Mouse (Mus musculus) heart, embryonic 15.5 days (tissue): ENCODE measurements around the gene Pelo. TPM values are rescaled to one million over a fixed set of nuclear protein-coding genes. Genes with fewer than 3 reads are reported as not detected.
A peak's percentile ranks its signal among the peaks of the same experiment; 100 is the strongest.

Source experiments
- ATAC-seq: fragments of 200-750 bp; cut with Nextera tagmentation; replicated peaks from 2 replicates; pipeline ENCODE4 v1.8.0; 2017; ENCODE audit warnings: low read depth, moderate TSS enrichment; ENCODE audit not compliant: insufficient number of reproducible peaks, insufficient read depth, low FRiP score
- H3K27ac ChIP-seq: fragments of 300-500 bp; sonication (generic); 2 replicates; pipeline ENCODE4 v1.5.1; 2015; ENCODE audit warnings: mild to moderate bottlenecking, inconsistent platforms
- H3K27me3 ChIP-seq: fragments of 300-500 bp; sonication (generic); 2 replicates; pipeline ENCODE4 v1.6.1; 2015; ENCODE audit warnings: inconsistent platforms
- H3K36me3 ChIP-seq: fragments of 300-500 bp; sonication (generic); 2 replicates; pipeline ENCODE4 v1.6.1; 2015; ENCODE audit warnings: mild to moderate bottlenecking, inconsistent platforms
- H3K4me1 ChIP-seq: fragments of 300-500 bp; sonication (generic); replicated peaks from 2 replicates; pipeline ENCODE4 v1.6.1; 2015; ENCODE audit warnings: inconsistent platforms
- H3K4me2 ChIP-seq: fragments of 300-500 bp; sonication (generic); 2 replicates; pipeline ENCODE4 v1.6.1; 2015; ENCODE audit warnings: inconsistent platforms, mild to moderate bottlenecking, moderate library complexity
- H3K4me3 ChIP-seq: fragments of 300-500 bp; sonication (generic); 2 replicates; pipeline ENCODE4 v1.5.1; 2015; ENCODE audit warnings: mild to moderate bottlenecking, inconsistent platforms
- H3K9ac ChIP-seq: fragments of 300-500 bp; sonication (generic); 2 replicates; pipeline ENCODE4 v1.6.1; 2015; ENCODE audit warnings: mild to moderate bottlenecking, inconsistent platforms
- H3K9me3 ChIP-seq: fragments of 300-500 bp; sonication (generic); replicated peaks from 2 replicates; pipeline ENCODE4 v1.6.1; 2016; ENCODE audit warnings: inconsistent platforms
- WGBS: fragments of 180-500 bp; shearing (Covaris S2); methylation state at CpG from one replicate; pipeline ENCODE4 v1.1.7; 2015; ENCODE audit warnings: mixed read lengths; 5-methylcytosine and 5-hydroxymethylcytosine counted together
- polyA plus RNA-seq: library from polyadenylated mRNA; unstranded; fragments of >200 nt; fragmentation: Nextera tagmentation; extraction: Ambion mirVana; gene quantifications from 2 replicates; pipeline ENCODE4 v1.2.1, GENCODE M21; 2015

Gene Pelo
- polyA plus RNA-seq, 1 experiment from 2014 or later, result 4.7 TPM

- Histone ChIP-seq H3K9ac (no peak overlapping the region), H3K9me3 (no peaks in the 10 kb centered on the region), H3K27ac (no peak overlapping the region), H3K36me3 (no peaks in the 10 kb centered on the region), H3K4me2 (no peak overlapping the region), H3K27me3 (no peaks in the 10 kb centered on the region), H3K4me1 (no peaks in the 10 kb centered on the region), H3K4me3 (no peak overlapping the region)
- WGBS, result 78% methylated on average over 3 of the region's 3 CpGs
- ATAC-seq, result no peak
Measured at GRCm38 (mm10) chr13:115116930-115117621, 27.1 kb upstream of the Pelo start.

GRCm38 (mm10) chr13:115109628-115110027 lies 19.6 kb upstream of the Pelo start:
- no peak for ATAC-seq
- Histone ChIP-seq H3K9me3 (no peaks in the 10 kb centered on the region), H3K4me2 (no peak overlapping the region), H3K27ac (no peak overlapping the region), H3K36me3 (no peaks in the 10 kb centered on the region), H3K27me3 (no peaks in the 10 kb centered on the region), H3K4me1 (no peaks in the 10 kb centered on the region), H3K4me3 (no peak overlapping the region), H3K9ac (no peak overlapping the region)
- WGBS, result 74% methylated on average over 4 of the region's 4 CpGs

GRCm38 (mm10) chr13:115107436-115107835 lies 17.4 kb upstream of the Pelo start:
- Histone ChIP-seq H3K9ac (no peak overlapping the region), H3K27me3 (no peaks in the 10 kb centered on the region)
- no peak for ATAC-seq

GRCm38 (mm10) chr13:115106183-115106582 lies 16.2 kb upstream of the Pelo start:
- no peak for ATAC-seq
- Histone ChIP-seq H3K27ac (no peak overlapping the region), H3K9ac (no peak overlapping the region), H3K27me3 (no peaks in the 10 kb centered on the region), H3K4me2 (no peak overlapping the region), H3K4me1 (peaks cover 3% of the 10 kb centered on the region; the same call in 1 of the 2 replicates), H3K36me3 (no peaks in the 10 kb centered on the region), H3K9me3 (no peaks in the 10 kb centered on the region), H3K4me3 (no peak overlapping the region)
- 76% methylated on average over 10 of the region's 10 CpGs for WGBS

More at GRCm38 (mm10) chr13:115107436-115107835, 17.4 kb upstream of the Pelo start:
- H3K36me3 ChIP-seq, result no peaks in the 10 kb centered on the region
- 74% methylated on average over 8 of the region's 8 CpGs for WGBS
- H3K4me1 ChIP-seq, result peaks cover 3% of the 10 kb centered on the region; the same call in 1 of the 2 replicates
- no peak overlapping the region for H3K4me2 ChIP-seq
- no peak overlapping the region for H3K27ac ChIP-seq
- H3K4me3 ChIP-seq, result no peak overlapping the region
- H3K9me3 ChIP-seq, result no peaks in the 10 kb centered on the region

- Histone ChIP-seq H3K4me3 (no peak overlapping the region), H3K36me3 (no peaks in the 10 kb centered on the region), H3K27me3 (no peaks in the 10 kb centered on the region), H3K9ac (no peak overlapping the region), H3K27ac (0 out of 2 replicates have a peak overlapping the region, but pooled peaks have one; percentile 49), H3K4me1 (peaks cover 14% of the 10 kb centered on the region), H3K9me3 (no peaks in the 10 kb centered on the region), H3K4me2 (peak overlapping the region; percentile 21; the same call in 1 of the 2 replicates)
- ATAC-seq, result no peak
- WGBS, result 91% methylated on average over 2 of the region's 2 CpGs
Measured at GRCm38 (mm10) chr13:115102754-115103153, 12.8 kb upstream of the Pelo start.

- no peaks in the 10 kb centered on the region for H3K9me3 ChIP-seq
- H3K4me1 ChIP-seq, result peaks cover 22% of the 10 kb centered on the region
- H3K27me3 ChIP-seq, result no peaks in the 10 kb centered on the region
- H3K27ac ChIP-seq, result peak within 1 kb of the TSS; percentile 95
- H3K9ac ChIP-seq, result peak within 1 kb of the TSS; percentile 77
- peak within 1 kb of the TSS; percentile 79 for H3K4me2 ChIP-seq
- WGBS, result under 1% methylated on average over 39 of the region's 39 CpGs
- ATAC-seq, result peak; percentile 90
- peak within 1 kb of the TSS; percentile 71 for H3K4me3 ChIP-seq
- no peaks in the 10 kb centered on the region for H3K36me3 ChIP-seq
Measured at GRCm38 (mm10) chr13:115101355-115102191, 11.6 kb upstream of the Pelo start, which contains the start of the genes Gm49395 and Itga1. Gene Gm49395, minus strand, starts transcription at chr13:115101921. Gene Itga1, minus strand, starts transcription at chr13:115101964.

- ATAC-seq, result no peak
- Histone ChIP-seq H3K9ac (peak overlapping the region; percentile 77), H3K27me3 (no peaks in the 10 kb centered on the region), H3K4me3 (peak overlapping the region; percentile 71), H3K27ac (peak overlapping the region; percentile 95), H3K36me3 (no peaks in the 10 kb centered on the region), H3K4me1 (peaks cover 31% of the 10 kb centered on the region), H3K4me2 (peak overlapping the region; percentile 79), H3K9me3 (no peaks in the 10 kb centered on the region)
- 19% methylated on average over 11 of the region's 11 CpGs for WGBS
Measured at GRCm38 (mm10) chr13:115100381-115101177, 10.6 kb upstream of the Pelo start.

GRCm38 (mm10) chr13:115099381-115099780 lies 9.4 kb upstream of the Pelo start:
- no peaks in the 10 kb centered on the region for H3K9me3 ChIP-seq
- H3K27ac ChIP-seq, result no peak overlapping the region
- H3K4me1 ChIP-seq, result peaks cover 35% of the 10 kb centered on the region
- peak overlapping the region; percentile 79 for H3K4me2 ChIP-seq
- H3K27me3 ChIP-seq, result no peaks in the 10 kb centered on the region
- H3K4me3 ChIP-seq, result peak overlapping the region; percentile 71
- no peak for ATAC-seq
- no peak overlapping the region for H3K9ac ChIP-seq
- 82% methylated on average over 9 of the region's 9 CpGs for WGBS
- H3K36me3 ChIP-seq, result no peaks in the 10 kb centered on the region

GRCm38 (mm10) chr13:115098227-115098626 lies 8.2 kb upstream of the Pelo start:
- Histone ChIP-seq H3K27me3 (no peaks in the 10 kb centered on the region), H3K27ac (no peak overlapping the region), H3K4me2 (peak overlapping the region; percentile 11; the same call in 1 of the 2 replicates), H3K4me3 (no peak overlapping the region), H3K9ac (no peak overlapping the region), H3K36me3 (no peaks in the 10 kb centered on the region), H3K4me1 (peaks cover 41% of the 10 kb centered on the region), H3K9me3 (no peaks in the 10 kb centered on the region)
- 73% methylated on average over 3 of the region's 3 CpGs for WGBS
- ATAC-seq, result no peak

- H3K27ac ChIP-seq, result 0 out of 2 replicates have a peak overlapping the region, but pooled peaks have one; percentile 2
Measured at GRCm38 (mm10) chr13:115096965-115097364, 7.0 kb upstream of the Pelo start.

GRCm38 (mm10) chr13:115096216-115096615 lies 6.2 kb upstream of the Pelo start:
- 11% methylated on average over 2 of the region's 2 CpGs for WGBS
- Histone ChIP-seq H3K27ac (peak overlapping the region; percentile 29), H3K4me2 (no peak overlapping the region), H3K27me3 (no peaks in the 10 kb centered on the region), H3K9me3 (no peaks in the 10 kb centered on the region), H3K4me3 (no peak overlapping the region), H3K9ac (no peak overlapping the region), H3K4me1 (peaks cover 49% of the 10 kb centered on the region), H3K36me3 (no peaks in the 10 kb centered on the region)
- no peak for ATAC-seq

More at GRCm38 (mm10) chr13:115096965-115097364, 7.0 kb upstream of the Pelo start:
- H3K4me3 ChIP-seq, result no peak overlapping the region
- H3K9ac ChIP-seq, result no peak overlapping the region
- 62% methylated on average over 5 of the region's 5 CpGs for WGBS
- peaks cover 42% of the 10 kb centered on the region for H3K4me1 ChIP-seq
- no peaks in the 10 kb centered on the region for H3K9me3 ChIP-seq
- no peak for ATAC-seq
- no peak overlapping the region for H3K4me2 ChIP-seq
- H3K36me3 ChIP-seq, result no peaks in the 10 kb centered on the region
- H3K27me3 ChIP-seq, result no peaks in the 10 kb centered on the region
